Mouse (Mus musculus): ENCODE data around the gene Syap1.
"Not testable (repeated sequence)": the region's sequence is repeated elsewhere in the genome, so short reads cannot be mapped to it uniquely, and the experiment has no call there.

Syap1 gene

GRCm38 (mm10) chrX:162830313-162830712 is 57.9 kb downstream of the Syap1 start:
- not testable (repeated sequence) for DNase-seq (ENCODE audit: low spot score in 2 of 2)

GRCm38 (mm10) chrX:162829741-162830140 is 58.5 kb downstream of the Syap1 start:
- no peak for DNase-seq (ENCODE audit: low spot score in 2 of 2)

- DNase-seq (ENCODE audit: low spot score in 2 of 2) = peak; percentile 94 to 97
Observed at GRCm38 (mm10) chrX:162829203-162829708, 59.0 kb downstream of the Syap1 start, which contains the start of gene Txlng. Txlng (minus strand) TSS chrX:162829454.

GRCm38 (mm10) chrX:162828783-162829182 is 59.5 kb downstream of the Syap1 start:
- peak in 1 of 2 experiments; percentile 3 for DNase-seq (ENCODE audit: low spot score in 2 of 2)

- DNase-seq (ENCODE audit: low spot score in 2 of 2) = no peak
Observed at GRCm38 (mm10) chrX:162828016-162828415, 60.2 kb downstream of the Syap1 start.
